Mouse (Mus musculus): ENCODE measurements around the gene Aoc1.
"Not testable (repeated sequence)": the region's sequence is repeated elsewhere in the genome, so short reads cannot be mapped to it uniquely, and the experiment has no call there.

Gene Aoc1

DNA sequence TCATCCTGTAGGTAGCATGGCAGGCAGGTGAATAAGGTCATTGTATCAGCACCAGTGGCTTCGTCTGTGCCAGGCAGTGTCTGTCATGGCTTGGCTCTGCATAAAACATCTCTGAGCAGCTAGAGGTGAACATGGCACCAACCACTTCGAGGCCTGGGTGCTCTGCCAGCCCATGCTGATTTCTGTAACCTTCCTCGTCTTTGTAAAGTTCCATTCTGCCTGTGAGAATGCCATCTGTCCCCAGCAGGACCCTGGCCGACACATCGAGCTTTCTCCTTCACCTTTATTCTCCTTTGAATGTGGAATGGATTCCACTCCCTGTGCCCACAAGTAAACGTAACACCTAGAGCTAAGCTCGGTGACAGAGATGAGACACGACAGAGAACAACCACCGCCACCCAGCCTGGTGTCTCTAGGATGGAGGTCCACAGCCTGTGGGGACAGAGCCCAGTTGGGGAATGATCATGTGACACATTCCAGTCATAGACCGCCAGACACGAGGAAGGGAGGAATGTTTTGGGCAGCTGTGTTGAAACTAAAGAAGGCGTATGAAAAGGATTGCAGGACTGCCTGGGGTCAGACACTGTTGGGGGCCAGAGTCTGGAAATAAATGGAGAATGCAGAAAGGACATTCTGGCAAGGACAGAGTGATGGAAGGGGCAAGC lies 10.9 kb upstream of the Aoc1 start:
- no peak for DNase-seq (ENCODE audit: low spot score)

DNA sequence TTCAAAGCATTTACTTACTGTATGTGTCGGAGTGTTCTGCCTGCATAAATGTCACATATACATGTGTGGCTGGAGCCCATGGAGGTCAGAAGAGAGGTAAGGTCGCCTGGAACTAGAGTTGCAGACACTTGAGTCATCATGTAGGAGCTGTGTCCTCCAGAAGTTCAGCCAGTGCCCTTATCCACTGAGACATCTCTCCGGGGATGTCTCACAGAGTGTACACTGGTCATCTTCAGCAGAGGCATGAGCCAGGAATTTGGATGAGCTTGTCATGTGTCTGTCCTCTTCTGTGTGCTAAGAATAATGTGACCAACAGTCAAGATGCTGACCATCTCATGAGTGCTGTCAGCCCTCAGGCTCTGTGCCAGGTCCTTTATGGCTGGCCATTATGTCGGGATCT lies 9.9 kb upstream of the Aoc1 start:
- DNase-seq (ENCODE audit: low spot score): no peak

DNA sequence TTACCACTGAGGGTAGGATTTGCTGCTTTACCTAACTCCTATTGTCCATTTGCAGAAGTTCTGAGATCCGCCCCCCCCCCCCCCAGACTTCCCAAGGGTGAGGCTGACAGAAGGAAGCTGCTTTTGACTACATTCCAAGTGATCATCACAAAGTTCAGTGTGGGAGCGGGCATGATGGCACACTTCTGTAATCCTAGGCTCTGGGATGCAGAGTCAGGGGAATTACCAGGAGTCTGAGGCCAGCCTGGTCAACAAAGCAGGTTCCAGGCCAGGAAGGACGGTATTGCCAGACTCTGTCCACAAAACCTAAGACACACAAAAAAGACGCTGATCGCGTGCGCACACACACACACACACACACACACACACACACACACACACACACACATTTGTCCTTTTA lies 9.2 kb upstream of the Aoc1 start:
- no peak for DNase-seq (ENCODE audit: low spot score)

GRCm38 (mm10) chr6:48864181-48864580 lies 8.5 kb upstream of the Aoc1 start:
- no peak for DNase-seq (ENCODE audit: low spot score)

DNA sequence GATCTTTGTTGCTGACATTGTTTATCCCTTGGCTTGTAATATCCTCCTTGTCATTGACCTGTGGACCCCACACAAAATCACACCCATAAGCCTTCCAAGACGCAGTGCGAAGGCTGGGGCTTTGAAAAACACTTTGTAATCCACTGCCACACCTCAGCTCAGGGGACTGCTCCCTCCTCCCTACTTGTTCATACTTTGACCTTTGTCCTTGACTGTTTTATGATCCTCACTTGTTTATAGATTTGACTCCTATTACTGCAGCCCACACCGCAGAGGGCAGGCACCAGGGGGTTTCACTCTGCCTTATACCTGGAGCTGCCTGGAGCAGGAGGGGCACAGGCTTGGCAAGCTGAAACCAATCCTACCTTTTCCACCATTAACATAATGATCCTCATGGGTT lies 8.0 kb upstream of the Aoc1 start:
- DNase-seq (ENCODE audit: low spot score): no peak

- DNase-seq (ENCODE audit: low spot score): no peak
These were observed 7.4 kb upstream of the Aoc1 start for GRCm38 (mm10) chr6:48865152-48865745.

GRCm38 (mm10) chr6:48866355-48866950 lies 6.2 kb upstream of the Aoc1 start:
- DNase-seq (ENCODE audit: low spot score): not testable (repeated sequence)

GRCm38 (mm10) chr6:48867158-48867557 lies 5.5 kb upstream of the Aoc1 start:
- no peak for DNase-seq (ENCODE audit: low spot score)

DNA sequence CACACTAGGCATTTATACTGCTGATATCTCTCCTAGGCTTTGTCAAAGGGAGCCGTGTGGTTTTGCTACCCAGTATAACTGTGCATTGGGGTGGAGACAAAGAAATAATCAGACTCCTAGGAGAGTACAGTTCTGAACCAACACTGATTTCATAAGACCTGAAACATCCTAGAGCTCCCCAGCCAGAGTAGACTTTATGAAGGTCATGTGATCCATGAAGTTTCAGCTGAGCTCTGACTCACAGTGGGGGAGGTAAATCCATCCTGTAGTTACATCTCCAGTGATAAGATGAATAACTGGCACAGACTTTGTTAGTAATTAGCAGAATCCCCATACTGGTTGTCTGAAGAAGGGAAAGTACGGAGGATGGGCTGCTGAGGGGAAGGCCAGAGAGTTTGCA lies 2.9 kb upstream of the Aoc1 start:
- DNase-seq (ENCODE audit: low spot score): no peak

- no peak for DNase-seq (ENCODE audit: low spot score)
These were observed 1.9 kb downstream of the Aoc1 start for GRCm38 (mm10) chr6:48874576-48874975.

DNA sequence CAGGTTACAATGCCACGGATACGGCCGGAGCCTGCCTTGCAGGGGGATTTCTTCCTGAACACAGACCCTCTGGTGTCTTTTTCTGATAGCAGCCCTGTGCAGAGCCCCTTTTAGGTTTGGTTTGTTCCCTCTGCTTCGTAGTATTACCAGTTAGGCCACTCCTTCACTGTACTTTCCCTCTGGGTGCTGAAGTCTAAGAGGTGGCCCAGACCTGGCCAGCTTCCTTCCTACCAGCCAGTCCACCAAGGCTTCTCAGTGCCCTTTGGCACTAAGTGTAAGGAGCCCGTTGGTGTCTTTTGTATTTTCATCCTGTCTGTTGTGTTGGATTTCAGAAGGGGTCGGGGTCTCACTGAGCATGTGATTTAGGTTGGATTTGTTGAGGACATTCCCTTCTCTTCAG lies 2.8 kb downstream of the Aoc1 start:
- DNase-seq (ENCODE audit: low spot score): no peak

- no peak for DNase-seq (ENCODE audit: low spot score)
These were observed 3.9 kb downstream of the Aoc1 start for GRCm38 (mm10) chr6:48876510-48877135.

DNA sequence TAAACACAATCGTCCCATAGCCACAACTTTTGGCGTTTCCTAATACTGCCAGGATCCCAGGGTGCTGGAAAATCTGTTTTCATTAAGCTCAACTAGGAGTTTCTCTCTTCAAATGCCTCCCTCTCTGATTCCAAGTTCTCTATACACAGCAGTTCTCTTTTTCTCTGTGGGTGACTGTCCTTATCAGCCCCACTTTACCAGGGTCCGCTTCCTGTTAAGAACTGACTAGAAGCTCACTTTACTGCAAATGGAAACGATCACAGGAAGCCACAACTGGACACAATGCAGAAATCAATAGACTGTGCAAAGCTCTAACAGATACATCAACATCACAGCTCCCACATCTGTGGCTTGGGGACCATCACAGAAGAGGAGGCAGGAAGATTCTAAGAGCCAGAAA lies 21.5 kb downstream of the Aoc1 start:
- DNase-seq (ENCODE audit: low spot score): no peak

DNA sequence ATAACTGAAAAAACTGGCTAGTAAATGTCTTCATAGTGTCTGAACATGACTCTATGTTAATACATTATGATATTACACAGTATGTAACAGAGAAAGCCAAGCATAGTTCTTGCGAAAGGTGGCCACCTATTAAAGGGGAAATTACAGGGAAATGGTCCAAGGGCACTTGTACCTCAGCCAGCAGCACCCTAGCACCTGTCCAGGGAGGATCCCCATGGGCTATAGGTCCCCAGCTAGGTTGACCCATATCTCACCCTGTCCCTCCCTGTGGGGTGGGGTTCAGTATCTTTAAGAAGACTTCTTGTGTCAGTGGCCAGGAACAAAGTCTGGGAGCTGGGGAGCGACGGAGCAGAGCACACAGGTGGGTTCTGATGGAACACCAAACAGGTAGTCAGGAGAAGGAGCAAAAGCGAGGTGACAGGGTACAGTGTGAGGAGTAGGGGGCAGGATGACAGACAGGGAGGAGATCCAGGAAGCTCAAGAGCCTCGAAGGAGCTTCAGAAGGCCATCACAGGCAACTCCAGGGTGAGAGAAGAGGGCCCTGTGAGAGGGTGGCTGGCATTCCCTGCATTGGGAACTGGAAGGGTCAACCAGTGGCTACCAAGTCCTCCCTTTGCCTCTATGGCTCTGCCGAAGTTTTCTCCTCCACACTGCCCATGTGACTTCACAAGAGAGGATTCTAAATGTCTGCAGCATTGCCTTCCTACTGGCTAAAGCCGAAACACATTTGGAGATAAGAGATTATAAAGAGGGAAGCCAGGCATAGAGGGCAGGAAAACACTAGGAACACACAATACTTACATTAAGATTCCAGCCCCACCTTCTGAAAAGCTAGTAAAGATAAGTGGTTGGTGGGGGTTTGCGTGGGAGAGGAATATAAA lies 22.5 kb downstream of the Aoc1 start:
- no peak for DNase-seq (ENCODE audit: low spot score)

- DNase-seq (ENCODE audit: low spot score): no peak
These were observed 23.2 kb downstream of the Aoc1 start for GRCm38 (mm10) chr6:48895941-48896340.

GRCm38 (mm10) chr6:48896956-48897355 lies 24.3 kb downstream of the Aoc1 start:
- DNase-seq (ENCODE audit: low spot score): no peak

- DNase-seq (ENCODE audit: low spot score): not testable (repeated sequence)
These were observed 28.6 kb downstream of the Aoc1 start for GRCm38 (mm10) chr6:48901316-48901715.

- no peak for DNase-seq (ENCODE audit: low spot score)
These were observed 30.1 kb downstream of the Aoc1 start for GRCm38 (mm10) chr6:48902511-48903406.

GRCm38 (mm10) chr6:48903437-48903836 lies 30.7 kb downstream of the Aoc1 start:
- DNase-seq (ENCODE audit: low spot score): no peak

DNA sequence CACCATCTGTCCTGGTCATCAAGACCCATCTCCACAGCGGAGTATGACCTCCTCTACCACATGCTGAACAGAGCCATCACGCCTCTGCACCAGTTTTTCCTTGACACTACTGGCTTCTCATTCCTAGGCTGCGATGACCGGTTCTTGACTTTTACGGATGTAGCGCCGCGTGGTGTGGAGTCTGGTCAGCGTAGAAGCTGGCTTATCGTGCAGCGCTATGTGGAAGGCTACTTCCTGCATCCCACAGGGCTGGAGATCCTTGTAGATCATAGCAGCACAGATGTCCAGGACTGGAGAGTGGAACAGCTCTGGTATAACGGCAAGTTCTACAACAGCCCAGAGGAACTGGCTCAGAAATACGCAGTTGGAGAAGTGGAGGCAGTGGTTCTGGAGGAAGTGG lies 32.9 kb downstream of the Aoc1 start:
- no peak for DNase-seq (ENCODE audit: low spot score)

DNA sequence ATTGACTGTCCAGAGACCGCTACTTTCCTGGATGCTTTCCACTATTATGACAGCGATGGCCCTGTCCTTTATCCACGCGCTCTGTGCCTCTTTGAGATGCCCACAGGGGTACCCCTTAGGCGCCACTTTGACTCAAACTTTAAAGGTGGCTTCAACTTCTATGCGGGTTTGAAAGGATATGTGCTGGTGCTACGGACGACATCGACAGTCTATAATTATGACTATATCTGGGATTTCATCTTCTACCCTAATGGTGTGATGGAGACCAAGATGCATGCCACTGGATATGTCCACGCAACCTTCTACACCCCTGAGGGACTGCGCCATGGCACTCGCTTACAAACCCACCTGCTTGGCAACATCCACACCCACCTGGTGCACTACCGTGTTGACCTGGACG lies 33.7 kb downstream of the Aoc1 start:
- no peak for DNase-seq (ENCODE audit: low spot score)

Data from lung, postnatal 25 days (tissue).